9 mouse cellular contexts compared by ENCODE assay signal in the genomic region with DNA sequence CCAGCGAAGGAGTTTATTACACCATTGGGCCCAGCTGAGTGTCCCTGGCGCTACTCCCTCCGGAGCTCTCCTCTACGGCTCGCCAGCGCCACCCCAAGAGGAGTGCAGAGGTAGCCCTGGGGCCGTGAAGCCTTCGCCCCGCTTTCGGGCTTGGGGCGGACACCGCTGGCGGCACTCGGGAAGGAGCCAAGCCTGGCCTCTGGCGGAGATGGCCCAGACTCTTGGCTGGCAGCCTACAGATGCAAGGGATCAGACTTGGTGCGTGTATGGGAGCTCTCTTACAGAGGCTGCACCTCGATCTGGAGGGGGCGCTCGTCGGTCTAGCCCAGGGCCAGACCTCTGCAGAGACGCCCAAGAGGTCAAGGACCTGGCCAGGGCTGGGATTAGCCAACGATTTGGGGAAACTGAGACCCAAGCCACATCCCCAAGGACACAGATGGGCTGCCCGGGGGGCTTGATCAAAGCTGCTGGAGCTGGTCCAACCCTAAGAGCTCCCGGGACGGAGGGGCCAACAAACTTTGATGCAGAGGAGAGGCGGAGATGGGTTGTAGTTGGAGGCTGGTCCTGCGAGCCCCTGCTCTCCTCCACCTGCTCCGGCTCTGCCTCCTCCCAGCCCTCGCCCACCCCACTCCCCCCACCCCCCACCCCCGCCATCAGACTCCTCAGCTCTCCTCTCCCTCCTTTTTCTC. TPM values are rescaled to one million over a fixed set of nuclear protein-coding genes. Genes with fewer than 3 reads are reported as not detected.
DNase-seq lines count a peak whose midpoint lies in the region; ATAC-seq and TF ChIP-seq lines count a peak whose summit lies in the region.
"Had no signal": no experiment of that assay in that cellular context is flagged by ENCODE, and none has a peak within 500 bp of the region (broad histone marks: within the 10 kb centered on the region; RNA-seq: fewer than 3 reads in every experiment).

No protein-coding gene starts in this region.

- no peak overlapping the region for H3K27ac ChIP-seq in forebrain, embryonic 12.5 days
- H3K27ac ChIP-seq in layer of hippocampus, adult 2 months: no peak overlapping the region

- peak; percentile 73 for ATAC-seq in forebrain, embryonic 12.5 days (ENCODE audit: low FRiP score)
- no peak for ATAC-seq in CD4-positive, CD25-positive, alpha-beta regulatory T cell, adult 4 months

- H3K4me2 ChIP-seq in forebrain, embryonic 12.5 days: peak overlapping the region; percentile 82

- H3K9ac ChIP-seq in forebrain, embryonic 12.5 days: peak overlapping the region; percentile 33; the same call in 1 of the 2 replicates

- H3K36me3 ChIP-seq in E14TG2a.4 (ENCODE audit: insufficient read depth, low read length): no peaks in the 10 kb centered on the region
- no peaks in the 10 kb centered on the region for H3K36me3 ChIP-seq in forebrain, embryonic 12.5 days (replicated peaks)
- H3K36me3 ChIP-seq: G1E had no signal

- intact Hi-C loops in heart, postnatal 14 days (cut with DNase I): loop anchor here (5.0 kb wide), 1 partner anchor 306 kb away; no protein-coding TSS in a partner anchor

- no peaks in the 10 kb centered on the region for H3K9me3 ChIP-seq in E14TG2a.4 (ENCODE audit: low read length)
- no peaks in the 10 kb centered on the region for H3K9me3 ChIP-seq in forebrain, embryonic 12.5 days

- under 1% methylated on average over 28 of the region's 30 CpGs for WGBS in forebrain, embryonic 12.5 days

- DNase-seq in brain, adult 2 months (ENCODE audit: low read depth, low spot score): peak; percentile 38
- DNase-seq in heart, postnatal 14 days: peak; percentile 55 to 69
- DNase-seq in layer of hippocampus, adult 2 months (ENCODE audit: low spot score in 2 of 2): peak; percentile 2 to 10
- DNase-seq in lung, postnatal 10 days: peak; percentile 60
- DNase-seq in right cerebral cortex, postnatal 10 days (ENCODE audit: low spot score in 2 of 2): peak; percentile 32 to 62

- peak overlapping the region; percentile 69 for H3K4me3 ChIP-seq in E14TG2a.4 (replicated peaks; ENCODE audit: low read length)
- peak overlapping the region; percentile 41 for H3K4me3 ChIP-seq in forebrain, embryonic 12.5 days (replicated peaks)
- no peak overlapping the region; the same call in 1 of the 2 replicates for H3K4me3 ChIP-seq in layer of hippocampus, adult 2 months

- peak; percentile 12; the same call in 1 of the 2 replicates for TF ChIP-seq CTCF in E14TG2a.4 (conservative IDR thresholded peaks at IDR 0.05; ENCODE audit: low read length)
- peak; percentile 64 for TF ChIP-seq CTCF in layer of hippocampus, adult 2 months (conservative IDR thresholded peaks at IDR 0.05)

- peaks cover 32% of the 10 kb centered on the region for H3K4me1 ChIP-seq in E14TG2a.4 (replicated peaks; ENCODE audit: low read depth, low read length)
- H3K4me1 ChIP-seq in forebrain, embryonic 12.5 days: peaks cover 54% of the 10 kb centered on the region

- H3K27me3 ChIP-seq in E14TG2a.4 (ENCODE audit: insufficient read depth, low read length): peaks cover 92% of the 10 kb centered on the region
- H3K27me3 ChIP-seq in forebrain, embryonic 12.5 days: peaks cover 96% of the 10 kb centered on the region

RNA-seq across cellular contexts. Expression of a gene that starts 0.4 kb away (rescaled TPM):
- 0.28 and 0.37 TPM in 2 replicates for polyA plus RNA-seq in forebrain, embryonic 12.5 days (2016; fragmentation: Nextera tagmentation; extraction: Ambion mirVana)
- not detected for total RNA-seq in heart, postnatal 14 days (2021)
- under 1 TPM; 0.10 to 0.38 TPM for total RNA-seq in layer of hippocampus, adult 2 months (2021)
- not detected for polyA plus RNA-seq in CD4-positive, CD25-positive, alpha-beta regulatory T cell, adult 4 months (2017; shearing (Covaris generic))
- polyA plus RNA-seq: G1E had no signal

Comparison
In these comparisons a context has a peak if more than half of its experiments do, and no peak if none do; other contexts are left out.
1. DNase-seq: peak in every context shown above with its lines; median percentile 62 in heart, postnatal 14 days; 60 in lung, postnatal 10 days; 47 in right cerebral cortex, postnatal 10 days; 38 in brain, adult 2 months; 6 in layer of hippocampus, adult 2 months.